Mouse (Mus musculus): ENCODE measurements around the gene Klhl21.

Gene Klhl21

DNA sequence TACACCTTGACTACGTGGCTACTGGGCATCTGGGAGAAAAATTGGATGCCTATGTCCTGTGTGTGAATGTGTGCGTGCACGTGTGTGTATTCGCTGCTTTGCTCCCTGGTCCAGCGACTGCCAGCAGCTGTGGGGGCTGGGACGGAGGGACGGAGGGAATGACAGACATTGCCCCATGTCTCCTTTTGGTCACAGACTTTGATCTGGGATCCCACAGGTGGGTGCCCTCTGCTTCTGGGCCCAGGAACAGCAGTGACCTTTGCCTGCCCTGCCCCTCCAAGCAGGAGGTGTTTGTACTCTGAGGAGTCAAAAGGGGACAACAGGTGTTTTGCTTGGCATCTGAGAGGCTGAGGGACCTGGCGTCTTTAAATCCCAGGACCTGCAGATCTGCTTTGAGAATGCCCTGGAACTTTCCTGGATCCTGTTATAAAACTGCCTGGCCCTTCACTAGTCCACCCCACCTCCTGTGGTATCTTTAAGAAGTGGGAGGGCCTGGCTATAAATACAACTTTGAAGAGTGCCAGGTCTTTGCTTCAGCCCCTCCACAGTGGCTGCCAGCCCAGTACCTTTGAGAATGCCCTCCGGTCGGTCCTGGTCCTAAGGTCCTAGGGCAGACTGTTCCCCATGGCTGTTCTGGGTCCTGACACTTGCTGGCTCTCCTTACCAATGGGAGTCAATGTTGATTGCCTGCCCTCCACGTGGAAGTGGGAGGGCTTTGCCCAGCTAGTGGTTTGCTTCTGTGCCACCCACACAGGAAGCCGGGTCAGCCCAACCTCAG is 4.6 kb downstream of the Klhl21 start:
- intact Hi-C loops (cut with DNase I) = no loop called here

DNA sequence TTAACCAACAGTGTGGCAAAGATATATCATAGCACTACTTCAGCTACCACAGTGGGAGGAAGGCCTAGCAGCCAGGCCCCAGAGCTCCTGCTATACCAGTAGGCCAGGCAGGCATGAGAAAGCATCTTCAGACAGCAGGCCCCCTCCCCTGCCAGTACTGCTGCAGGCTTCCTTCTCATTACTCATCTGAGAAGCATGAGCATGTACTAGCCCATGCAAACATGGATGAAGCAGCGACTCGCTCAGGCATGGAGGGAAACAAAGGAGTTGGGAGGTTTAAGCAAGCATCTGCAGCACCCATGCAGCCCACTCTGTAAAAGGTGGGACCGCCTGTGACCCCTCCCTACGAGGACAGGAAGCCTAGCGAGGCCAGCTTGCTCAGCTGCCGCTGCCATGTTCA is 10.5 kb downstream of the Klhl21 start:
- intact Hi-C loops (cut with DNase I) = no loop called here

DNA sequence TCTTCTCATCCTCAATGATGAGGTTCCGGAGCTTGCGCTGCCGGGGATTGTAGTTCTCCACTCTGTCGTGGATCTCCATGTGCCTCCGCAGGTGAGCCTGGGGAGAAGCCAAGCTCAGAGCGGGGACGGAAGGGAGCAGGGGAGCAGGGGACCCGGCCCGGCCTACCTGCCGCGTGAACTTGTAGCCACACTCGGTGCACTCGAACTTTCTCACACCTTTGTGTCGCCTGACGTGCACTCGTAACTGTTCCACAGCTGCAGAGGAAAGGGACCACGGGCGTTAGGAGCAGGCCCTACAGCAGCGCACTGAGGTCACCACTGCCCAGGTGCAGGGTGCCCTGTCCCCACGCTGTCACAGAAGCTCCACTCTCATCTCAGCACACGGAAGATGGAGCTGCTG is 11.4 kb downstream of the Klhl21 start:
- intact Hi-C loops (cut with DNase I) = no loop called here

DNA sequence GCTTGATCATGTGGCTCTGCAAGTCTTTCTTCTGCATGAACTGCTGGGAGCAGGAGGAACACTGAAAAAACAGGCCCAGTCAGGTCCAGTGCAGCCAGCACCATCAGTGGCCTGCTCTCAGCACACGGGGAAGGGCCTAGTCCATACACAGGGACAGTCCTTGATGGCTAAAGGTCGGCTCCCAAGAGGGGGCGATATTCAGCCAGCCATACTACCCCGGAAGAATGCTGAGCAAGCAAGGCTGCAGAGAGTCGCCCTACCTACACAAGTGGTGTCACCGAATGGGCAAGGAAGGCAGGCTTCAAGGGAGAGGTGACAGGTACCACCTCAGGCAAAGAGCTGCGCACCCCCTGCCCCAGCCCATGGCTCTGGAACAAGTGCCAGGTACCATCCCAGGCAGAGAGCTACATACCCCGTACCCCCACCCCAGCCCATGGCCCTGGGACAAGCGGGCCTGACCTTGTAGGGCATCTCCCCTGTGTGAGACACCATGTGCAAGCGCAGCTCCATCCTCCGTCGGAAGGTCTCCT is 13.0 kb downstream of the Klhl21 start:
- intact Hi-C loops (cut with DNase I) = no loop called here

DNA sequence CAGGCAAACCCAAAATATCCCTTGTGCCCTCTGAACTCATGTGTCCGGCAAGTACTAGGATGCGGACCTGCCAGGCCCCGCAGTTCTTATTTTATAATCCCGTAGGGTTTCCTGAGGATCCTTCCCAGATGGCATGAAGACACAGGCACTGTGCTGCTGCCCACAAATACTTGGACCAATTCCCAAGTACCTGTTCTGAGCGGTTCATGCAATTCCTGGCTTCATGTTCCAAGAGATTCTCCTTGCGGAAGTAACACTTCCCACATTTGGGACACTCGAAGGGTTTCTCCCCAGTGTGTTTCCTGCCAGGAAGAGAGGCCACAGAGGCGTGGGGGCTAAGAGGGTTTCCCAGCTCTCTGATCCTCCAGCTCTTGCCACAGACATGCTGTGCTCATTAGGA is 13.9 kb downstream of the Klhl21 start:
- intact Hi-C loops (cut with DNase I) = no loop called here

DNA sequence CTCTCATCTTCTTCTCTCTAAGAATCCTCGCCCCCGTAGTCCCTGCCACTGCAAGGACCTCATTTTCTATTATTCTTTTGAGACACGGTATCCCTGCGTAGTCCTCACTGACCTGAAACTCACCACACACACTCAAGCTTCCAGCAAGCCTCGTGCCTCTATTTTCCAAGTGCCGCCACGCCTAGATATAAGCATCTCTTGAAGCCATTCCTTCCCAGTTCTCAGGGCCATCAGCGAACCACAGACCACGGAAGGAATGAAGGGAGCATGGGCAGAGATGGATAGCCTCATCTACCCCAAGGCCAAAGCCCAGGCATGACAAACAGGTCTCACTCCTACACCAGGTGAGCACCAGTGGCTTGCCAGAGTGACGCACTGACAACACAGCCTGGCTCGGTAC is 15.9 kb downstream of the Klhl21 start:
- intact Hi-C loops (cut with DNase I) = no loop called here

DNA sequence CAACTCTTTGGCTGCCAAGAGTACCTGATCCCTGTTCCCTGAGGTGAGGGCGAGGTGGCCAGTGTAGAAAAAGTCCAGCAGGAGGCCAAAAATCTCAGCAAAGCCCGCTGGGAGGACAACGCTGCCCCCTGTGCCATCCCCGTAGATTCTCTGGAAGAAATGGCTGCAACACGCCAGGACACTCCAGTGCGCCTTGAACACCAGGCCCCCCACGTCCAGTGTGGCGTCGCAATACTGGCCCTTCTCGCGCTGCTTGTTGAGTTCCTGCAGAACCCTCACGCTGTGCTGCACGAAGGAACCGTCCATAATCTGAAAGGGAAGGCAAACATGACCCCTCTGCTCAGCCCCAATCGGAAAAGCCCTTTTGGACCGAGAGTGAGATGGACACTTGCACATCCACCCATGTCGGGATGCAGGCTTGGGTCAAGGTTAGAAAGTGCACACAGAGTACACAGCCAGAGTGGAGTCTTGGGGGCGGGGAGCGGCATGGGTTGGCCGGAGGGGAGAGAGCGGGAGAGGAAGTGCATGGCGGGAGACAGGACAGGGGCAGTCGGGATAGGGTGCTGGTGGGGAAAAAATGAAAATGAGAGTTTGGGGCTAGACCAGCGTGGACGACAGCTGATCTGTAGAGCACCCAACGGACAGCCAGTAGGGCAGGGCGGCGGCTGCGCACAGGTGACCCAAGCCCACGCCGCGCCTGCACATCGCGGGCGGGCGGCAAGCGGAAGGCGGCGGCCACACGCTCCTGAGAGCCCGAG is 18.3 kb downstream of the Klhl21 start:
- intact Hi-C loops (cut with DNase I) = no loop called here

DNA sequence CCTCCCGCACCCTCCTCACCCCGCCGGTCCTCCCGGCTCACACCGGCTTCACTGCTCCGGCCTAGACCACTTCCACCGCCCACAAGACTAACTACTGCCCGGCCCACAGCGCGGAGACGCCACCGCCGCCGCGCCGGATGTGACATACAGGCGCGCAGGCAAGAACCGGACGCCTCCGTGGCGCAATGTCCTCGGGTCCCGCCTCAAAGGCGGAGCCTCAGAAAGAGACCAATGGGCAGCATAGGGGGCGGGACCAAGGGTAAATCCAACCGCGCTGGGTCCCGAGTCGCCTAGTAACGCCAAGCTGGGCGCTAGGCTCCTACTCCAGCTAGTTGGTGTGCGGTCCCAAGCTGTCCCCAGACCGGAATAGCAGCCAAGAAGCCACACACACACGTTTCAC is 18.9 kb downstream of the Klhl21 start, which contains the start of gene Zbtb48:
TSS of gene Zbtb48 (minus strand) at position 148 of the 400 bp plus-strand sequence.
- intact Hi-C loops (cut with DNase I) = no loop called here

DNA sequence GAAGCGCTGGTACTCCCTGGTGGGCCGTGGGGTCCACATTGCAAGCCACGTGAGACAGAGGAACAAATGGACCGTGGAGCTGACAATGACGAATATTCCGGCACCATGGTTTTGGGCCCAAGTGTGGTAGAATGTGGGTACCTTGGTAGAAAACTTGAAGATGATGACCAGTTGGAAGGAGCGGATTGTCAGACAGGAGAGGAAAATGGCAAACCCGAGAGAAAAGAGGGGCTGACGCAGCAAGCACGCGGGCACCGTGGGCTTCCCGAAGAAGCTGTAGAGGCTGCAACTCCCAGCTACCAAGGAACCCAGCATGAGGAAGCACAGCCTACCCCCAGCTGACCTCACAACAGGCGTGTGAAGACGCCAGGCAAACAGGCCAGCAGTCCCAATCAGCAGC is 19.9 kb downstream of the Klhl21 start:
- intact Hi-C loops (cut with DNase I) = no loop called here

DNA sequence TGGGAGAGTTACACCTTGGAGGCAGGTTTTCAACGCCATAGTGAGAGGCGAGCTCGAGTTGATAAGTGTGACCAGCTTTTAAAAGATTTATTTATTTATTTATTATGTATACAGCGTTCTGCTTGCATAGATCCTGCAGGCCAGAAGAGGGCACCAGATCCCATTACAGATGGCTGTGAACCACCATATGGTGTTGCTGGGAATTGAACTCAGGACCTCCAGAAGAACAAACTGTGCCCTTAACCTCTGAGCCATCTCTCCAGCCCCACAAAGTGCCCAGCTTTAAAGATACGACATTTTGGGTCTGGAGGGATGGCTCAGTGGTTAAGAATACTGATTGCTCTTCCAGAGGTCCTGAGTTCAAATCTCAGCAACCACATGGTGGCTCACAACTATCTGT is 20.5 kb downstream of the Klhl21 start:
- intact Hi-C loops (cut with DNase I) = no loop called here

DNA sequence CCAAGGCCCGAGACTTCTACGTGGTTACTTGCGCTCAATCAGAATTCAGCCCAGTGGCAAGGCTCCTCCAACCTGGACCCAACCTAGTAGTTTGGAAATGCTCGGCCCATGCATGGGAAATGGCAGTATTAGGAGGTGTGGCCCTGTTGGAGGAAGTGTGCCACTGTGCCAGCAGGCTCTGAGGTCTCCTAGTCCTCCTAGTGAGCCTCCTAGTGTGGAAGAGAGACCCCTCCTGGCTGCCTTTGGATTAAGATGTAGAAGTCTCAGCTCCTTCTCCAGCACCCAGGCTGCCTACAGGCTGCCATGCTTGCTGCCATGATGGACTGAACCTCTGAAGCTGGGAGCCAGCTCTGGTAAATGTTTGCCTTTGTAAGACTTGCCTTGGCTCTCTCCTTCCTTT is 21.4 kb downstream of the Klhl21 start:
- intact Hi-C loops (cut with DNase I) = loop anchor here (5.0 kb wide), 1 partner anchor 48 kb away; no protein-coding TSS in a partner anchor

DNA sequence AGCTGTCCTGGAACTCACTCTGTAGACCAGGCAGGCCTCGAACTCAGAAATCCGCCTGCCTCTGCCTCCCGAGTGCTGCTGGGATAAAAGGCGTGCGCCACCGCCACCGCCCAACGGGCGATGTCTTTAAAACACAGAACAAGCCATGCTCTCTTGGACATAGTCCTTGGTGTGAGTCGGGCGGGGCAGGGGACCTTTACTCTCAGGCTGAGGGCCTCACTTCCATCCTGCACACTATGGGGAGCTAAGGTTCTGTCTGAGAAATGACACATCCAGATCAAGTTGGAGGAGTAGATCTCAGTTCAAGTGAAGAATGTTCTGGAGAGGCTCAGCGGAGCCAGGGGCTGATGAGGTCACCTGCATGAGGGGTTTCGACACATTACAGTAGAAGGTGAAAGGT is 24.3 kb downstream of the Klhl21 start:
- intact Hi-C loops (cut with DNase I) = loop anchor here (5.0 kb wide), 1 partner anchor 51 kb away; no protein-coding TSS in a partner anchor

DNA sequence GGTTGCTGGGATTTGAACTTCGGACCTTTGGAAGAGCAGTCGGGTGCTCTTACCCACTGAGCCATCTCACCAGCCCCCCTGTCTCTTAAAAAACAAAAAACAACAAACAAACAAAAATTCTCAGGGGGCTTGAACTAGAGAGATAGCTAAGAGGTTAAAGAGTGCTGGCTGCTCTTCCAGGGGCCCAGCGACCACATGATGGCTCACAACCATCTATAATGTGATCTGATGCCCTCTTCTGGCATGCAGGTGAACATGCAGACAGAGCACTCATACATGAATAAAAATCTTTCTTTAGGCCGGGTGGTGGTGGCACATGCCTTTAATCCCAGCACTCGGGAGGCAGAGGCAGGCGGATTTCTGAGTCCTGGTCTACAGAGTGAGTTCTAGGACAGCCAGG is 27.9 kb downstream of the Klhl21 start:
- intact Hi-C loops (cut with DNase I) = loop anchor here (5.0 kb wide), 1 partner anchor 61 kb away; no protein-coding TSS in a partner anchor

DNA sequence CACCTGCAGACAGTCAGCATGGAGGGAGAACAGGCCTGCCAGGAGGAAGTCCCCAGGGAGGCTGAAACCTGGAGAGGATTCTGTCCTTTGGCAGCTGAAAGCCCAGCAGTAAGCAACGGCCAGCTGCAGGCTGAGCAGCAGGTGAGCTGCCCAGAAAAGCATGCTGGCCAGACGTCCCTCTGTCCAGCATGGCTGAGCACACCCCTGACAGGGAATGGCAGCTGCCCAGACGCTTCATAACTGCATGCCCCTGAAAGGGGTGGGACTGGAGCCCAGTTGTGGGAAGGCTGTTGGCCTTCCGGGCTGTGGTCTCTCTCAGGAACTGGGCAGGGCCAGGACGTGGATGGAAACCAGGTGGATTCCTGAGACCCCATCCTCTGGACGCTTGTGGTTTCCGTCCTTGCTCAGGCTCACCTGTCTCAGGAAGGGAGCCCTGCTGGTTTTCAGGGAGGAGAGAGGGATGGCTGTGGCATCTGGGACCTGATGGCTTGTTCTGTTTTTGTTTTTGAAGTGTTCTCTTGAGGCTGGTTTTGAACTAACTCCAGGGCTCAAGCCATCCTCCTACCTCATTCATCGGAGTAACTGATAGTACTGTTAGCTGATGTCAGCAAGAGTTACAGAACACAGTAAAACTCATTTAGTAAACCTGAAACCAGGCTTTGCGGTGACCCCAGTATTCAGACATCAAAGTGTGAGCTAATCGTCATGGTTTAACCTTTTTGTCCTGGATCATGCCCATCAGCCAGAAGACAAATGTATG is 29.8 kb downstream of the Klhl21 start, which contains the start of gene Tas1r1:
TSS of gene Tas1r1 (minus strand) at position 344 of the 760 bp plus-strand sequence.
- intact Hi-C loops (cut with DNase I) = loop anchor here (5.0 kb wide), 1 partner anchor 59 kb away; no protein-coding TSS in a partner anchor

DNA sequence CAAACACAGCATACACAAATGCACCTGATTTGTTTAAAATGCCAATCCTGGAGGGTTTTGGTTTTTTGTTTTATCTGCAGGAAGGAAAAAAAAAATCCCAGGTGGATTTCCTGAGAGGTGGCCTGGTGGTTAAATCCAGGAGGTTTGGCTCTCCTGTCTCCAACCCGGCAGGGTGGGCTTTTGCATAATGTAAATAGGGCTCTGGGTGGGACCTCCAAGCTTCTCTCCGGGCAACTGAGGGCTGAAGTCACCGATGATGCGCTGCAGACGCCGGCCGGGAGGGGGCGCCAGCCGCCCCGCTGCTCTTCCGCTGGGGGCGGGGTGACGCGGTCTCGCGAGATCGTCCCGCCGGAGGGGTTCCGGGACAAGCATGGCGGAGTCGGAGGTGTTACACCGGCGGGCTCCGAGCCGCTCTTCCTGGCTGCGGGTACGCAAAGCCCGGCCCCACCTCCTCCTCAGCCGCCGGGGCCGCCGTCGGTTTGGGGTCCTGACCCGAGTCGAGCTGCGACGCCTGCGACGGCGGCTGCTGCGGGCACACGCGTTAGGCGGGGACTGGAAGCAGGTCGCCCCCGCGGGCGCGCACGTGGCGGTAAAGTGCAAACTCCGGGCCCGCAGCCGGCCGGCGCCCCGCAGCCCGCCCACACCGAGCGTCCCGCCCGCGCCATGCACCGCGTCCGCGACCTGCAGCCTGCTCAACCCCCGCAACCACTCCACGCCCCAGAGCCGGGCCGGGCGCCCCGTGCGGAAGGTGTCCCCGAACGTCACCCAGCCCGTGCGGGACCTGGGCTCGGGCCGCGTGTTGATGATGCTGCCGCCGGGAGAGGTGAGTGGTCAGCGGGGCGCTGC is 30.6 kb downstream of the Klhl21 start, which contains the start of gene Nol9:
TSS of gene Nol9 (plus strand) at position 337 of the 846 bp plus-strand sequence.
- intact Hi-C loops (cut with DNase I) = loop anchor here (5.0 kb wide), 1 partner anchor 58 kb away; no protein-coding TSS in a partner anchor

DNA sequence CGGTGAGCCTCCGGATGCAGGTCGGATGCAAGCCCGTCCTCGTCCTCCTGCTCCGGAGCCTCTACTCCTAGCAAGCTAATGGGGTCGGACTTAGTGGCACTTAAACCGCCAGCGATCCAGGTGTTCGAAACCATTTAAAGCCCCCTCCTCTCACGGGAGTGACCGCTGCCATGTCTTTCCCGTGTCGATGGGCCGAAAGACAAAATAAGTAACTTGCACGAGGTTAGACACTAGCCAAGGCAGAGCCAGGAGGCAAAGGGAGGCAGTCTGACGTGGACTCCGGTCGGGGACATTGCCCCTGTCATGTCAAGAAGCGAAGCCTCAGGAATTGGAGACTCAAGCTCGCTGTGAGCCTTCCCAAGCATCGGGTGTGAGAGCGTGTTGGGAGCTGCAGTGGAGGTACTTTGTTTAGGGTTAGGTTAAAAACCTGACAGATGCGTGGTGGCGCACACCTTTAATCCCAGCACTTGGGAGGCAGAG is 31.3 kb downstream of the Klhl21 start:
- intact Hi-C loops (cut with DNase I) = loop anchor here (5.0 kb wide), 1 partner anchor 57 kb away; no protein-coding TSS in a partner anchor

DNA sequence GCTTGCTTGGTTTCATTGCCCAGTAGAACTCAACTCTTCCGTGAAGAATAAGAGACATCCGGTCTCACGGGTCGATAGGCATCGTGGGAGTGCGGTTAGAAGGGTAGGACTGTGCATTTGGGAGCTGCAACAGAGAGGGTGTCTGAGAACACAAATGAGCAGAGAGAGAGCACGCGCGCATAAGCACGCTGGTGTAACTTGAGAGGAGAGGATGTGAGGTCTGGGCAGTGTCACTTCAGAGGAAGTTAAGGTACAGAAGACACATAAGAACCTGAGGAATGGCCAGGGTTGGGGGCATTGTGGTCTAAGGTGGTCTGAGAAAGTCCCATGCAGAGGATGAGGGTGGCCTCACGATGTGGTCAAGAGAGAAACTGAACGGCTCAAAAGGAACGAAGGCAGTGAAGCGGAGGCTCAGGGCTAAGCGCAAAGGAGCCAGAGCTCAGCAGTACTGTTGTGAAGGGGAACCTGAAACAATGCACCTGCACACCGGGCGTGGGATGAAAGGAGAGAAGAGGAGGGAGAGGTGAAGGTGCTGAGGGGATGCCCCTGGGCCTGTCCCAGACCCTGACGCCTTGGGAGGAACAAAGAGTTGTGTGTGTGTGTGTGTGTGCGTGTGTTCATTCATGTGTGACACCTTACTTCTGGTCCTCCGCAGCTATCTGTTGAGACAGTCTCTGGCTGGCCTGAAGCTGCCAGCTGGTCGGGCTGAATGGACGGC is 33.5 kb downstream of the Klhl21 start:
- intact Hi-C loops (cut with DNase I) = no loop called here

DNA sequence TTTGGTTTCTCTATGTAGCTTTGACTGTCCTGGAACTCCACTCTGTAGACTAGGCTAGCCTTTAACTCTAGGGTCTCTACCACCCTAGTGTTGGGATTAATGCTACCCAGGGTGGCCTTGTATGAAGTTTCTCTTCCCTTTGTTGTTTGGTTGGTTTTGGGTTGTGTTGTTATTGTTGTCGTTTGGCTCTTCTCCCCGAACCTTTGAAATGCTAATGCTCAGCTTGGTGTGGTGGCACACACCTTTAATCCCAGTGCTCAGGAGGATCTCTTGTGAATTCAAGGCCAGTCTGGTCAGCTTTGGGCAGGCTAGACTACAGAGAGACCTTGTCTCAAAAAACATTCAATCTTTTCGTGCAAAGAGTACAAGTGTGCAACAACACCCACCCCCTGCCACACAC is 34.6 kb downstream of the Klhl21 start:
- intact Hi-C loops (cut with DNase I) = no loop called here

DNA sequence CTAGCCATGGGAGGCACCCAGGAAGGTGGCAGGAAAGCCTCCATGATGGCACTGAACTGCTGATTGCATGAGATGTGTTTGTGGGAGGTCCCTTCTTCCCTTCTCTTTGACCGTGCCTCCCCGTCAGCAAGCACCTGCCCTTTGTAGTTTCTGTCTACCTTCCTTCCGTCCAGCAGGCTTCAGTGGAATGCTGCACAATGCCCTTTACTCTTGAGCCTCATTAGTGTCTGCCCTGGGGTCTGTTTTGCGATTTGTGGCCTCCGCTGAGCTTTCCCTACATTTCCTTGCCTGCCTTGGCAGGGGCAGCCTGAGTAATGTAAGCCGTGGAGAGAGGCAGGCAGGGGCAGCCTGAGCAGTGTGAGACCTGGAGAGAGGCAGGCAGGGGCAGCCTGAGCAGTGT is 36.0 kb downstream of the Klhl21 start:
- intact Hi-C loops (cut with DNase I) = no loop called here

Data from adrenal gland (tissue).